Mouse (Mus musculus): ENCODE results near the gene Tti1.

- TF ChIP-seq CTCF (IDR thresholded peaks at IDR 0.05; ENCODE audit: low read depth, low read length), result no peak
- TF ChIP-seq POLR2A (IDR thresholded peaks at IDR 0.05; ENCODE audit: borderline replicate concordance, low read depth, low read length), result no peak
Measured at GRCm38 (mm10) chr2:158054596-158054995, 26.4 kb upstream of the Tti1 start.

All from bone marrow macrophage, adult 2 months (primary cell).